Mouse (Mus musculus) mesoderm, embryonic 11.5 days (tissue): ENCODE measurements around the gene Rpl27a.

Experiments
- DNase-seq: peaks from one replicate; pipeline ENCODE4 v3.0.0-alpha.2; 2012; ENCODE audit warnings: low read depth, low spot score

The Rpl27a gene

DNA sequence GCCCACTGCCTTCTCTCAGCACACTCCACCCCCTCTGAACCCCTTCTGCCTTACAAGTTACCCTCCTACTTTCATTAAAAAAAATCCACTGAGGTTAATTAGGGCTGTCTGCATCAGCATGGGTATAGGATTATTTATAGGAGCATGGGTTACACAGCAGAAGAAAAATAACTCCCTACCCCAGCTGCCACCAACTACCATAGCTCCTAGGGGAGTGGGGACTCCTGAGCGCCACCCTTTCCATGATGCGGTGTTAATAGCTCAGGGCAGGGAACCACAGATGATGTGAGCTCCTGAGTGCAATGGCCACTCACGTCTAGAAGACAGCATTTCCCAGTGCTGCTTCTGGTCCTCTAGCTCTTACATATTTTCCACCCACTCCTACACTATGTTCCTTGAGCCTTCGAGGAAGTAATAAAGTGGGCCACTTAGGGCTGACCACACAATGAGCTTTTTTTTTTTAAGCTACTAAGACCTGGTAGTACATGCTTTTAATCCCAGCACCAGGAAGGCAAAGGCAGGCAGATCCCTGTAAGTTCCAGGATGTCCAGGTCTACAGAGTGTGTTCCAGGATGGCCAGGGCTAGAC is 44.9 kb downstream of the Rpl27a start:
- no peak for DNase-seq

DNA sequence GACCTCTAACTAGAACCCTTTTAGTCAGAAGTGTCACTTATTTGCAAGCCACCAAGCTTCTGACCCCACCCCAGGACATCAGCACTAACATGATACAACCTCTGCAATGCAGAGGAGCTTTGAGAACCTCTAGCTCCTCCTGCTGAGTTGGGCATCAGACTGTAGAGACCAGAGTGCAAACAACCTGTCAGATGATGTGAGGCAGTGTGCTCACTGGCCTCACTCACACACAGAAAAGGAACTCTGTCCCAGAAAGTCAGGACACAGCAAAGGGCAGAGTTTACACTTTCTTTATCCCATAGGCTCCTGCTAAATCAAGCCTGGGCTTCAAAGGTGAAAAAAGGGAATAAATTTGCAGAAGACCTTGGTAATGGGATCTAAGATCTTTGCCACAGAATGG is 47.4 kb downstream of the Rpl27a start:
- no peak for DNase-seq

DNA sequence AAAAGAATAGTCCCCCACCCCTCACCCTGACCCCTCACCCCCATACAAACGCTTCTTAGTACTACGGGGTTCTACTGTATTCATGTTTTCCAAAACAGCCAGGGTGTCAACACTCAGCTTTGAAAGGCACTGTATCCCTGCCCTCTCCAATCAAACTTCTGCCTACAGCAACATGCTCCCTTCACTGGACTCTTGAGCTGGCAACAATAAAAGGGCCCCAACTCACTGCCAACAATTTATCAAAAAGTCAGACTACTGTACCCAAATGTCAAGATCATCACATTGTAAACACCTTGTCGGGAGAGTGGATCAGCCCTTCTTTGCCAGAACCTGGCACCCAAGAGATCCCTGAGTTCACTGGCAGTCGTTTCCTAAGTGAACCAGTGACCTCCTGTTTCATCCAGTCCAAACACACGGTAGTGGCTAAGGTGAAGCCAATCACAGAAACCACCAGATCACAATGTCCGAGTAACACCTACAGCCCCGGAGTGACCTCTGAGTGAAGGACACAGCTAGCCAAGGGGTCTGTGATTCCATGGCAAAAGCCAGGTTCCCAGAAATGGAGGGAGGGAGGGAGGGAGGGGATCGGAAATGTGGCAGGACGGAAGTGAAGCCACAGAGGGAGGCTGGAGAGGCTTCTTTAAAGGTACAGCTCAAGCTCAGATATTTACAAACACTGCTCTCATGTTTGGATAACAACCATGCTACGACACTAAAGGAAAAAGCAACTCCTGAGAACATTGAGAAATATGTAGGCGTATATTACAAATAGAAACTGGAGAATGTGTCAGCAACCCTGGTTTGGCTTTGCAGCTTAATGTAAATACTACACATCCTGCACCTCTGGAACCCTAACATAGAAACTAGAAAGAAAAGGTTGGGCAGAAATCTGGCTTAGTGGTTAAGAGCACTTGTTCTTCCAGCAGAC is 48.2 kb downstream of the Rpl27a start:
- no peak for DNase-seq

DNA sequence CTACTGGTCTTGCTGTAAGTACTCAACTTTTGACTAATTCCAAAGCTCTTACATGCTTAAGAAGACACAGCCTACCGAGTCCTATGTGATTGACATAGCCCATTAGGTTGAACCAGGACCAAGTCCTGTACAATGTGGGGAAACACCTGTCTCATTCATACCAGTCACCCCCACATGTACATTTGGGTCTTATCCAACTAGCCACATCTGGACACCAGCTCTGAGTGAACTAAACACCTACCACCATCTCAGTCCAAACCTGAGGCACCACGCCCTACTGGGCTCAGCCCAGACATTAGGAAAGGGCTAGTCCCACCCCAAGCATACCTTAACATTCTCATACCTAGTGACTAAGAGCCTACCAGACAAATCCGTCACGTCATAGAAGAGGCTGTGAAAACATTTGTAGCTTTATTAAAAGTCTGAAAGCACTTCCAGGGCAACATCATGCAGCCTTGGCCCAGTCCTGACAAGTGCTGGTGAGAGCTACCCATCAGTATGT is 49.5 kb downstream of the Rpl27a start:
- DNase-seq: no peak
